11 mouse cellular contexts compared by ENCODE assay signal in the genomic region with DNA sequence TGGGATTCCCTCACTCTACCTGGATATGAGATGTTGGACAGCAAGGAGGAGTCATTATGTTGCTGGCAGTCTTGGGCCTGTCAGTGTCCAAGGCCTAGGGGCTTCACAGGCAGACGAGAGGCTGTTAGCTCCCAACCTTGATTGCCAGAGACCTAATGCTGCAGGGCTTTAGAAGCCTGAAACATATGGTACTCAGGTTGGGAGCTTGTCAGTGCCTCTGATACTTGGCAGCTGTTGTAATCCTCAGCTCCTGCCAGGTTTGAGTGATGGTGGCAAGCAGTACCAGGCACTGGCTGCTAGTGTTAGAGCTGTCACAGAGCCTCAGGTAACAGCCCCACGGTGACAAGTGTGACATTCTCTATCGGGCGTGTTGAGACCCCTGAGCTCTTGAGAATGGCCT.
DNase-seq lines count a peak whose midpoint lies in the region; ATAC-seq and TF ChIP-seq lines count a peak whose summit lies in the region.
"Had no signal": no experiment of that assay in that cellular context is flagged by ENCODE, and none has a peak within 500 bp of the region (broad histone marks: within the 10 kb centered on the region; RNA-seq: fewer than 3 reads in every experiment).

No protein-coding gene starts in this region.

- TF ChIP-seq POLR2A in brain, embryonic 14.5 days (IDR thresholded peaks at IDR 0.05; ENCODE audit: borderline replicate concordance, extremely low read depth, insufficient read depth, insufficient read length, poor library complexity, severe bottlenecking) = no peak

- TF ChIP-seq CTCF in brain, embryonic 14.5 days (IDR thresholded peaks at IDR 0.05; ENCODE audit: borderline replicate concordance, extremely low read depth, insufficient read depth, insufficient read length) = no peak

- no peak for DNase-seq in frontal cortex, postnatal 14 days (ENCODE audit: low spot score in 2 of 2)
- DNase-seq in brain, embryonic 14.5 days (ENCODE audit: low read depth) = peak; percentile 82
- DNase-seq in cerebellum, adult 18-20 months = peak; percentile 47 to 69
- peak; percentile 59 to 71 for DNase-seq in cerebellum, postnatal 25 days
- DNase-seq in kidney, adult 9 months = no peak
- no peak for DNase-seq in thymus, postnatal 36 days
- DNase-seq: adrenal gland, postnatal 36 days; B cell, adult 2 months; right cerebral cortex, postnatal 25 days had no signal

- peak; percentile 31; the same call in 1 of the 2 replicates for ATAC-seq in frontal cortex, adult (ENCODE audit: low TSS enrichment)
- ATAC-seq: intestine, postnatal 0 days had no signal

Comparison
In these comparisons a context has a peak if more than half of its experiments do, and no peak if none do; other contexts are left out.
1. DNase-seq: peak in brain, embryonic 14.5 days (single experiment), cerebellum, adult 18-20 months (2 of 2) and cerebellum, postnatal 25 days (2 of 2); none in frontal cortex, postnatal 14 days (0 of 2), kidney, adult 9 months (single experiment) and thymus, postnatal 36 days (0 of 2).